Mouse (Mus musculus) bone marrow, adult 2 months (tissue): ENCODE data around the gene Tmsb10. TPM values are rescaled to one million over a fixed set of nuclear protein-coding genes. Genes with fewer than 3 reads are reported as not detected.

Experiments used
- H3K27ac ChIP-seq: fragments of 200-500 bp; 2 replicates; pipeline ENCODE4 v1.5.1; 2012; ENCODE audit warnings: low read depth, mild to moderate bottlenecking, control low read depth, inconsistent platforms, low read length; ENCODE audit not compliant: control insufficient read depth, poor library complexity, insufficient read depth
- H3K4me1 ChIP-seq: fragments of 200-500 bp; 2 replicates; pipeline ENCODE4 v1.6.1; 2011; ENCODE audit warnings: low read length; ENCODE audit not compliant: control insufficient read depth, insufficient read depth
- H3K4me3 ChIP-seq: fragments of 200-500 bp; replicated peaks from 2 replicates; pipeline ENCODE3; 2011; ENCODE audit warnings: mild to moderate bottlenecking, low read depth, low read length, control low read depth; ENCODE audit not compliant: control insufficient read depth
- CTCF ChIP-seq: fragments of 200-500 bp; IDR thresholded peaks from 2 replicates; pipeline ENCODE4 v1.5.1; 2011; ENCODE audit warnings: low read length, control low read depth; ENCODE audit not compliant: control insufficient read depth, insufficient read depth
- POLR2A ChIP-seq: fragments of 200-500 bp; IDR thresholded peaks from 2 replicates; pipeline ENCODE4 v1.6.1; 2011; ENCODE audit warnings: low read depth, mild to moderate bottlenecking, control low read depth, low read length, borderline replicate concordance; ENCODE audit not compliant: control insufficient read depth
- WGBS: fragments of 180-500 bp; shearing (Covaris S2); methylation state at CpG from one replicate; pipeline ENCODE4 v1.1.7; 2018; 5-methylcytosine and 5-hydroxymethylcytosine counted together
- polyA plus RNA-seq: library from polyadenylated mRNA; stranded (reverse); fragments of >200 nt; gene quantifications from 2 replicates; pipeline ENCODE4 v1.2.4, GENCODE M21; 2011; ENCODE audit warnings: low replicate concordance; ENCODE audit not compliant: missing spikeins, insufficient read depth, insufficient read length

The Tmsb10 gene
- polyA plus RNA-seq: 247 and 517 TPM in 2 replicates

DNA sequence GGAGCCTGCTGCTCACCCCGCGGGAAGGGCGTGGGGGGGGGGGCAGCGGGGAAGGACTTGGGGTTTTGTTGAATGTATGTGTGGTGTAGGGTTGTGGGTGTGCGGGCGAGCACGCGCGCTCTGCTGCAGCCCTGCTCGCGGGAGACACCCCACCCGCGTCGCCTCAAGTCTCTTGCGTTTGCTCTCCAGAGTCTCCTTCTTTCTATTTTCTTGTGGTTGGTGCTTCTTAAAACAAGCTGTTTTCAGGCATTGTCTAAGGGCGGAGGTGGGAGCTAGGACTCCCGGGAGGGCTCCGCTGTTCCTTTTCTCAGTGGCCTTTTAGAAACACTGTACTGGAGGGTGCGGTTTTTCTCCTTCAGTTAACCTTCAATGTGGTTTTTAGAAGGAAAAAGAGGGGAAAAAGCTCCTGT is at the start of gene Tmsb10:
Gene Tmsb10, minus strand, starts transcription at position 87 of the 410 bp plus-strand sequence.
- peaks cover 3% of the 10 kb centered on the region; the same call in 1 of the 2 replicates for H3K4me1 ChIP-seq
- under 1% methylated on average over 19 of the region's 19 CpGs for WGBS
- H3K4me3 ChIP-seq: peak within 1 kb of the TSS; percentile 85
- TF ChIP-seq CTCF (no peak), POLR2A (no peak)
- peak within 1 kb of the TSS; percentile 30 for H3K27ac ChIP-seq

GRCm38 (mm10) chr6:73003601-73004000 is 45.1 kb upstream of the Tmsb10 start:
- Histone ChIP-seq H3K27ac (no peak overlapping the region), H3K4me1 (peaks cover 1% of the 10 kb centered on the region; the same call in 1 of the 2 replicates), H3K4me3 (no peak overlapping the region)
- WGBS: 75% methylated on average over 5 of the region's 5 CpGs
- TF ChIP-seq CTCF (no peak), POLR2A (no peak)

- WGBS: 52% methylated on average over 1 of the region's 1 CpGs
- Histone ChIP-seq H3K4me1 (peaks cover 1% of the 10 kb centered on the region; the same call in 1 of the 2 replicates), H3K4me3 (no peak overlapping the region)
Measured at GRCm38 (mm10) chr6:73002391-73002790, 43.8 kb upstream of the Tmsb10 start.

DNA sequence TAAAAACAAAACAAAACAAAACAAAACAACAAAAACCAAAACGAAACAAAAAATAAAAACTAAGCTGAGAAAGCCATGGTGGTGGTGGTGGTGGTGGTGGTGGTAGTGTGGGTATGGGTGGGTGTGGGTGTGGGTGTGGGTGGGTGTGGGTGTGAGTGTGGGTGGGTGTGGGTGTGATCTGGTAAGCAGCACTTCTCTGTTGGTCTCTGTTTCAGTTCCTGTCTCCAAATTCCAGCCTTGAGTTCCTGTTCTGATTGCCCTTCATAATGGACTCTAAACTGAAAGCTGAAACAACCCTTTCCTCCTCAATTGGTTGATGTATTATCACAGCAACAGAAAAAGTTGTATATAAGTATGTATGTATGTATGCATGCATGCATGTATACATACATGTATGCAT is 40.3 kb upstream of the Tmsb10 start:
- 68% methylated on average over 1 of the region's 1 CpGs for WGBS
- H3K27ac ChIP-seq: no peak overlapping the region
- TF ChIP-seq POLR2A: no peak
- TF ChIP-seq CTCF: no peak

More at GRCm38 (mm10) chr6:73002391-73002790, 43.8 kb upstream of the Tmsb10 start:
- no peak overlapping the region for H3K27ac ChIP-seq
- TF ChIP-seq CTCF (no peak), POLR2A (no peak)

DNA sequence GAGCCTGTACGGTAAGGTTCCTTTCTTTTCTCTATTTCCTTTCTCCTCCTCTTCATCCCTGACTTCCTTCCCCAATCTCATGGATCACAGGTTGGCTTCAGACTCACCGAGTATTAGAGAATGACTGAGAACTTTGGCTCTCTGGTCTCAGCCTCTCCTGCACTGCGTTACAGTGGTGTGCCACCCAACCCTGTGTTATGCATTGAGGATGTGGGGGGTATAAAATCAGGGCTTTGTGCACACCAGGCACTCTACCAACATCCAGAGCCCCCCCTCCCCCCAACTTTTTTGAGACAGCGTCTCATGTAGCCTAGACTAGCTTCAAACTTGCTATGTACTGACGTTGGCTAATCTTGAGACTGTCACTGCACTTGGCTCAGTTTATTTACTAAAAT is 35.1 kb upstream of the Tmsb10 start:
- 43% methylated on average over 5 of the region's 5 CpGs for WGBS
- peak overlapping the region; percentile 46; the same call in 1 of the 2 replicates for H3K27ac ChIP-seq
- H3K4me3 ChIP-seq: no peak overlapping the region
- TF ChIP-seq CTCF (no peak), POLR2A (no peak)
- peaks cover 6% of the 10 kb centered on the region for H3K4me1 ChIP-seq

More for the DNA sequence above, 40.3 kb upstream of the Tmsb10 start:
- H3K4me3 ChIP-seq: no peak overlapping the region
- peaks cover 1% of the 10 kb centered on the region; the same call in 1 of the 2 replicates for H3K4me1 ChIP-seq

GRCm38 (mm10) chr6:72993054-72993687 is 34.6 kb upstream of the Tmsb10 start:
- H3K4me3 ChIP-seq: no peak overlapping the region
- WGBS: 20% methylated on average over 8 of the region's 8 CpGs
- TF ChIP-seq CTCF: no peak
- TF ChIP-seq POLR2A: no peak

GRCm38 (mm10) chr6:72990206-72990605 is 31.7 kb upstream of the Tmsb10 start:
- peak overlapping the region; percentile 71; the same call in 1 of the 2 replicates for H3K27ac ChIP-seq
- WGBS: 20% methylated on average over 5 of the region's 5 CpGs
- H3K4me1 ChIP-seq: peaks cover 6% of the 10 kb centered on the region
- H3K4me3 ChIP-seq: no peak overlapping the region
- TF ChIP-seq POLR2A (no peak), CTCF (no peak)

More at GRCm38 (mm10) chr6:72993054-72993687, 34.6 kb upstream of the Tmsb10 start:
- Histone ChIP-seq H3K4me1 (peaks cover 6% of the 10 kb centered on the region), H3K27ac (peak overlapping the region; percentile 46)

- Histone ChIP-seq H3K4me3 (no peak overlapping the region), H3K4me1 (peaks cover 6% of the 10 kb centered on the region), H3K27ac (peak overlapping the region; percentile 71; the same call in 1 of the 2 replicates)
- 44% methylated on average over 7 of the region's 7 CpGs for WGBS
- TF ChIP-seq CTCF: no peak
- TF ChIP-seq POLR2A: no peak
Measured at GRCm38 (mm10) chr6:72989028-72989736, 30.6 kb upstream of the Tmsb10 start.
